Comparison of ENCODE assay signal across 8 mouse cellular contexts in genomic region chr8:45507634-45508321, GRCm38 (mm10). TPM values are rescaled to one million over a fixed set of nuclear protein-coding genes. Genes with fewer than 3 reads are reported as not detected.
DNase-seq lines count a peak whose midpoint lies in the region; ATAC-seq and TF ChIP-seq lines count a peak whose summit lies in the region.

Sorbs2 (plus strand) TSS chr8:45507788.

- no peaks in the 10 kb centered on the region for H3K9me3 ChIP-seq in kidney, embryonic 16.5 days (ENCODE audit: low read length)
- H3K9me3 ChIP-seq in intestine, embryonic 14.5 days (ENCODE audit: control insufficient read depth, low read length), result no peaks in the 10 kb centered on the region
- H3K9me3 ChIP-seq in midbrain, embryonic 11.5 days (ENCODE audit: control insufficient read depth, low read length), result no peaks in the 10 kb centered on the region
- no peaks in the 10 kb centered on the region for H3K9me3 ChIP-seq in stomach, postnatal 0 days (ENCODE audit: control insufficient read depth, low read length)

- no peak within 1 kb of the TSS for H3K27ac ChIP-seq in kidney, embryonic 16.5 days (ENCODE audit: low read length)
- H3K27ac ChIP-seq in intestine, embryonic 14.5 days (ENCODE audit: low read depth), result no peak within 1 kb of the TSS
- H3K27ac ChIP-seq in midbrain, embryonic 11.5 days (ENCODE audit: low read depth, low read length), result peak within 1 kb of the TSS; percentile 88
- H3K27ac ChIP-seq in stomach, postnatal 0 days (replicated peaks), result no peak within 1 kb of the TSS

- no peaks in the 10 kb centered on the region for H3K27me3 ChIP-seq in kidney, embryonic 16.5 days (ENCODE audit: insufficient read depth, low read length)
- no peaks in the 10 kb centered on the region for H3K27me3 ChIP-seq in intestine, embryonic 14.5 days (replicated peaks; ENCODE audit: control insufficient read depth, insufficient read depth, low read length)
- no peaks in the 10 kb centered on the region for H3K27me3 ChIP-seq in midbrain, embryonic 11.5 days (ENCODE audit: control insufficient read depth, insufficient read depth, low read length)
- no peaks in the 10 kb centered on the region for H3K27me3 ChIP-seq in stomach, postnatal 0 days (ENCODE audit: control insufficient read depth, insufficient read depth, low read length)

- no peak for ATAC-seq in kidney, embryonic 16.5 days (ENCODE audit: low FRiP score, low TSS enrichment)
- no peak for ATAC-seq in intestine, embryonic 14.5 days (replicated peaks; ENCODE audit: low FRiP score, low TSS enrichment, low read depth)
- peak; percentile 94 for ATAC-seq in midbrain, embryonic 11.5 days (ENCODE audit: low FRiP score)
- no peak for ATAC-seq in stomach, postnatal 0 days (ENCODE audit: low FRiP score, low TSS enrichment)

- no peak for TF ChIP-seq CTCF in stomach, postnatal 0 days (IDR thresholded peaks at IDR 0.05; ENCODE audit: low read depth)

- peaks cover 3% of the 10 kb centered on the region; the same call in 1 of the 2 replicates for H3K4me1 ChIP-seq in kidney, embryonic 16.5 days (ENCODE audit: insufficient read depth, low read length)
- H3K4me1 ChIP-seq in intestine, embryonic 14.5 days (replicated peaks; ENCODE audit: control insufficient read depth, insufficient read depth, low read length), result no peaks in the 10 kb centered on the region
- H3K4me1 ChIP-seq in midbrain, embryonic 11.5 days (ENCODE audit: control insufficient read depth, insufficient read depth, low read length), result peaks cover 12% of the 10 kb centered on the region; the same call in 1 of the 2 replicates
- H3K4me1 ChIP-seq in stomach, postnatal 0 days (replicated peaks; ENCODE audit: control insufficient read depth, insufficient read depth), result no peaks in the 10 kb centered on the region

- no peaks in the 10 kb centered on the region for H3K36me3 ChIP-seq in kidney, embryonic 16.5 days (ENCODE audit: insufficient read depth, low read length)
- H3K36me3 ChIP-seq in intestine, embryonic 14.5 days (ENCODE audit: control insufficient read depth, insufficient read depth, low read length), result no peaks in the 10 kb centered on the region
- H3K36me3 ChIP-seq in midbrain, embryonic 11.5 days (ENCODE audit: control insufficient read depth, insufficient read depth, low read length), result no peaks in the 10 kb centered on the region
- H3K36me3 ChIP-seq in stomach, postnatal 0 days (ENCODE audit: control insufficient read depth, insufficient read depth, low read length), result no peaks in the 10 kb centered on the region

- no peak for TF ChIP-seq EP300 in stomach, postnatal 0 days (optimal IDR thresholded peaks at IDR 0.05)

- H3K4me3 ChIP-seq in kidney, embryonic 16.5 days (ENCODE audit: low read length), result 0 out of 2 replicates have a peak within 1 kb of the TSS, but pooled peaks have one; percentile 6
- peak within 1 kb of the TSS; percentile 8; the same call in 1 of the 2 replicates for H3K4me3 ChIP-seq in intestine, embryonic 14.5 days (ENCODE audit: low read depth, low read length)
- peak within 1 kb of the TSS; percentile 31 for H3K4me3 ChIP-seq in midbrain, embryonic 11.5 days (ENCODE audit: low read depth, low read length)
- 0 out of 2 replicates have a peak within 1 kb of the TSS, but pooled peaks have one; percentile 4 for H3K4me3 ChIP-seq in stomach, postnatal 0 days (ENCODE audit: low read depth, low read length)

- no peak for DNase-seq in kidney, postnatal 25 days
- DNase-seq in embryo, embryonic 10.5 days (ENCODE audit: low spot score), result peak; percentile 42
- no peak for DNase-seq in gastrocnemius, postnatal 10 days
- peak; percentile 54 for DNase-seq in intestine, embryonic 14.5 days (ENCODE audit: low spot score)
- DNase-seq in midbrain, embryonic 11.5 days (ENCODE audit: low spot score, missing footprints), result peak; percentile 97
- no peak for DNase-seq in stomach, postnatal 0 days (ENCODE audit: low spot score)
- no peak for DNase-seq in ovary, adult 18-20 months (ENCODE audit: low spot score)

- 27% methylated on average over 16 of the region's 16 CpGs for WGBS in kidney, embryonic 16.5 days
- WGBS in intestine, embryonic 14.5 days, result 28% methylated on average over 16 of the region's 16 CpGs
- WGBS in midbrain, embryonic 11.5 days, result 2% methylated on average over 16 of the region's 16 CpGs
- WGBS in stomach, postnatal 0 days, result 20% methylated on average over 16 of the region's 16 CpGs

- peak within 1 kb of the TSS; percentile 48 for H3K4me2 ChIP-seq in kidney, embryonic 16.5 days (replicated peaks; ENCODE audit: low read depth, low read length)
- H3K4me2 ChIP-seq in intestine, embryonic 14.5 days (ENCODE audit: low read length), result peak within 1 kb of the TSS; percentile 38
- peak within 1 kb of the TSS; percentile 46 for H3K4me2 ChIP-seq in midbrain, embryonic 11.5 days
- H3K4me2 ChIP-seq in stomach, postnatal 0 days (replicated peaks; ENCODE audit: low read depth), result peak within 1 kb of the TSS; percentile 37

- no peak within 1 kb of the TSS for H3K9ac ChIP-seq in kidney, embryonic 16.5 days (replicated peaks; ENCODE audit: low read length)
- no peak within 1 kb of the TSS for H3K9ac ChIP-seq in intestine, embryonic 14.5 days (ENCODE audit: low read length)
- H3K9ac ChIP-seq in midbrain, embryonic 11.5 days (ENCODE audit: low read length), result peak within 1 kb of the TSS; percentile 54
- 0 out of 2 replicates have a peak within 1 kb of the TSS, but pooled peaks have one; percentile 19 for H3K9ac ChIP-seq in stomach, postnatal 0 days (ENCODE audit: low read length)

RNA-seq across cellular contexts. Expression of gene Sorbs2, which starts in this region (rescaled TPM):
- 35.5 and 42.5 TPM in 2 replicates for polyA plus RNA-seq in kidney, embryonic 16.5 days (2015; fragmentation: Nextera tagmentation; extraction: Ambion mirVana)
- 10 to 100 TPM; 20.4 to 26.5 TPM for total RNA-seq in gastrocnemius, postnatal 10 days (2021)
- polyA plus RNA-seq in intestine, embryonic 14.5 days (2014; fragmentation: Nextera tagmentation; extraction: Ambion mirVana), result 31.4 and 34.5 TPM in 2 replicates
- 71.9 and 79.8 TPM in 2 replicates for polyA plus RNA-seq in midbrain, embryonic 11.5 days (2014; fragmentation: Nextera tagmentation; extraction: Ambion mirVana)
- 19.0 and 21.1 TPM in 2 replicates for polyA plus RNA-seq in stomach, postnatal 0 days (2015; fragmentation: Nextera tagmentation; extraction: Ambion mirVana)

Comparison
In these comparisons a context has a peak if more than half of its experiments do, and no peak if none do; other contexts are left out.
1. H3K9ac ChIP-seq: peak in midbrain, embryonic 11.5 days (single experiment) and stomach, postnatal 0 days (single experiment); none in kidney, embryonic 16.5 days (single experiment) and intestine, embryonic 14.5 days (single experiment).
2. DNase-seq: peak in embryo, embryonic 10.5 days (single experiment), intestine, embryonic 14.5 days (single experiment) and midbrain, embryonic 11.5 days (single experiment); none in kidney, postnatal 25 days (0 of 2), gastrocnemius, postnatal 10 days (single experiment), stomach, postnatal 0 days (single experiment) and ovary, adult 18-20 months (single experiment).
3. Peak in every context shown above with its lines, with median percentiles within 50 percentile points of each other: H3K4me2 ChIP-seq and H3K4me3 ChIP-seq.